10 mouse cellular contexts compared by ENCODE assay signal in the genomic region with DNA sequence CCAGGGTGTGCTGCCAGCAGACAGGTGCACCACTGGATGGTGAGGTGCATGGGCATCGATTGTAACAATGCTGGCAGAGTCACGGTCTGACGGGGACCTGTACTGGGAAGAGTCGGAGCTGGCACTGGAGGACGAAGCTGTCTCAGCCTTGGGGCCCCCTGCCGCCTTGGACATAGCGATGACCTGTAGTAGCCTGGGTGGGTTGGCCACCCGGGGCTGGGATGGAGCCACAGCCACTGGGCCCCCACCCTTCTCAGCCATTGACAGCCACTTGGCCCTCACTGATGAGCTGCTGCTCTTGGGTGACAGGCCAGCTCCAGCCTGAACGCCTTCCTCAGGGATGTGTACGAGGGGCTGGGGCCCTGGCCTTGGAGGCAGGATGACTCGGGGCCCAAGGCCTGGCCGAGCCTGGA. TPM values are rescaled to one million over a fixed set of nuclear protein-coding genes. Genes with fewer than 3 reads are reported as not detected.
DNase-seq lines count a peak whose midpoint lies in the region; ATAC-seq and TF ChIP-seq lines count a peak whose summit lies in the region.
"Had no signal": no experiment of that assay in that cellular context is flagged by ENCODE, and none has a peak within 500 bp of the region (broad histone marks: within the 10 kb centered on the region; RNA-seq: fewer than 3 reads in every experiment).

No protein-coding gene starts in this region.

- no peak for TF ChIP-seq CTCF in lung, postnatal 0 days (IDR thresholded peaks at IDR 0.05)
- TF ChIP-seq CTCF in stomach, postnatal 0 days (IDR thresholded peaks at IDR 0.05; ENCODE audit: low read depth): no peak

- no peak for TF ChIP-seq POLR2A in limb, embryonic 14.5 days (IDR thresholded peaks at IDR 0.05; ENCODE audit: borderline replicate concordance, extremely low read depth, insufficient read depth, insufficient read length)

- TF ChIP-seq EP300 in lung, postnatal 0 days (IDR thresholded peaks at IDR 0.05): no peak
- no peak for TF ChIP-seq EP300 in stomach, postnatal 0 days (optimal IDR thresholded peaks at IDR 0.05)

- H3K27ac ChIP-seq in lung, postnatal 0 days (ENCODE audit: low read length): no peak overlapping the region
- H3K27ac ChIP-seq in limb, embryonic 14.5 days (replicated peaks; ENCODE audit: low read depth, low read length): 0 out of 2 replicates have a peak overlapping the region, but pooled peaks have one; percentile 33
- no peak overlapping the region for H3K27ac ChIP-seq in stomach, postnatal 0 days (replicated peaks)

- H3K36me3 ChIP-seq in lung, postnatal 0 days (ENCODE audit: insufficient read depth, low read length): peaks cover 32% of the 10 kb centered on the region
- H3K36me3 ChIP-seq in limb, embryonic 14.5 days (ENCODE audit: control insufficient read depth, insufficient read depth, low read length): peaks cover 88% of the 10 kb centered on the region
- peaks cover 29% of the 10 kb centered on the region for H3K36me3 ChIP-seq in stomach, postnatal 0 days (ENCODE audit: control insufficient read depth, insufficient read depth, low read length)

- H3K4me1 ChIP-seq in lung, postnatal 0 days (ENCODE audit: insufficient read depth, low read depth, low read length): no peaks in the 10 kb centered on the region
- no peaks in the 10 kb centered on the region for H3K4me1 ChIP-seq in limb, embryonic 14.5 days (ENCODE audit: control insufficient read depth, insufficient read depth, low read length)
- H3K4me1 ChIP-seq in stomach, postnatal 0 days (replicated peaks; ENCODE audit: control insufficient read depth, insufficient read depth): no peaks in the 10 kb centered on the region

- no peak overlapping the region for H3K4me3 ChIP-seq in lung, postnatal 0 days (ENCODE audit: low read depth, low read length)
- no peak overlapping the region for H3K4me3 ChIP-seq in limb, embryonic 14.5 days (replicated peaks; ENCODE audit: low read length)
- H3K4me3 ChIP-seq in stomach, postnatal 0 days (ENCODE audit: low read depth, low read length): no peak overlapping the region

- no peak overlapping the region for H3K4me2 ChIP-seq in lung, postnatal 0 days (replicated peaks; ENCODE audit: low read depth, low read length)
- H3K4me2 ChIP-seq in limb, embryonic 14.5 days (replicated peaks; ENCODE audit: low read depth, low read length, severe bottlenecking): no peak overlapping the region
- no peak overlapping the region for H3K4me2 ChIP-seq in stomach, postnatal 0 days (replicated peaks; ENCODE audit: low read depth)

- peak; percentile 11; the same call in 1 of the 2 replicates for ATAC-seq in lung, postnatal 0 days
- ATAC-seq in limb, embryonic 14.5 days (ENCODE audit: low FRiP score, low read depth): no peak
- ATAC-seq in stomach, postnatal 0 days (ENCODE audit: low FRiP score, low TSS enrichment): peak; percentile 16

- peak; percentile 52 for DNase-seq in adrenal gland, postnatal 14 days
- DNase-seq in adrenal gland, adult 8-10 months: no peak
- no peak for DNase-seq in lung, postnatal 0 days (ENCODE audit: low spot score)
- DNase-seq in lung, postnatal 36 days: no peak
- no peak for DNase-seq in limb, embryonic 14.5 days (ENCODE audit: low spot score)
- DNase-seq in stomach, postnatal 0 days (ENCODE audit: low spot score): no peak
- no peak for DNase-seq in layer of hippocampus, adult 9-10 months (ENCODE audit: low spot score)
- no peak for DNase-seq in urinary bladder, adult 2 months (ENCODE audit: low spot score)

- no peaks in the 10 kb centered on the region for H3K9me3 ChIP-seq in lung, postnatal 0 days (ENCODE audit: low read length)
- H3K9me3 ChIP-seq in limb, embryonic 14.5 days (ENCODE audit: control insufficient read depth, low read length): no peaks in the 10 kb centered on the region
- no peaks in the 10 kb centered on the region for H3K9me3 ChIP-seq in stomach, postnatal 0 days (ENCODE audit: control insufficient read depth, low read length)

- H3K9ac ChIP-seq in lung, postnatal 0 days (replicated peaks; ENCODE audit: low read depth): no peak overlapping the region
- no peak overlapping the region for H3K9ac ChIP-seq in limb, embryonic 14.5 days (ENCODE audit: low read depth, low read length, severe bottlenecking)
- no peak overlapping the region for H3K9ac ChIP-seq in stomach, postnatal 0 days (ENCODE audit: low read length)

- no peaks in the 10 kb centered on the region for H3K27me3 ChIP-seq in lung, postnatal 0 days (replicated peaks; ENCODE audit: insufficient read depth, low read length)
- H3K27me3 ChIP-seq in limb, embryonic 14.5 days (ENCODE audit: control insufficient read depth, insufficient read depth, low read length): no peaks in the 10 kb centered on the region
- H3K27me3 ChIP-seq in stomach, postnatal 0 days (ENCODE audit: control insufficient read depth, insufficient read depth, low read length): no peaks in the 10 kb centered on the region

- WGBS in lung, postnatal 0 days: 33% methylated on average over 11 of the region's 12 CpGs
- 57% methylated on average over 10 of the region's 12 CpGs for WGBS in limb, embryonic 14.5 days
- WGBS in stomach, postnatal 0 days: 48% methylated on average over 12 of the region's 12 CpGs

RNA-seq across cellular contexts. Expression of gene Prtn3, which starts 9.1 kb away (rescaled TPM):
- total RNA-seq in adrenal gland, postnatal 14 days (2021): 1.0 TPM in 1 of 2 replicates, not detected in the other
- under 1 TPM in 1 of 4 experiments, not detected in 3; 0.35 TPM for total RNA-seq in adrenal gland, adult 8-10 months (2022)
- polyA plus RNA-seq in lung, postnatal 0 days (2015; fragmentation: Nextera tagmentation; extraction: Ambion mirVana): 2.2 and 2.4 TPM in 2 replicates
- polyA plus RNA-seq in limb, embryonic 14.5 days (2012; rRNA removed): 10.3 and 17.3 TPM in 2 replicates
- 5.9 and 8.2 TPM in 2 replicates for polyA plus RNA-seq in limb, embryonic 14.5 days (2014; fragmentation: Nextera tagmentation; extraction: Ambion mirVana)
- 0.86 and 0.87 TPM in 2 replicates for polyA plus RNA-seq in stomach, postnatal 0 days (2015; fragmentation: Nextera tagmentation; extraction: Ambion mirVana)
- 0.62 and 1.0 TPM in 2 replicates for polyA plus RNA-seq in urinary bladder, adult 2 months (2012; rRNA removed)

RNA-seq across cellular contexts. Expression of gene Plppr3, which starts 9.2 kb away (rescaled TPM):
- total RNA-seq in adrenal gland, postnatal 14 days (2021): 0.93 and 2.2 TPM in 2 replicates
- total RNA-seq in adrenal gland, adult 8-10 months (2022): 1 to 10 TPM; 1.7 to 4.3 (median 3.0) TPM
- 3.9 and 4.8 TPM in 2 replicates for polyA plus RNA-seq in lung, postnatal 0 days (2015; fragmentation: Nextera tagmentation; extraction: Ambion mirVana)
- 220 and 326 TPM in 2 replicates for polyA plus RNA-seq in limb, embryonic 14.5 days (2012; rRNA removed)
- polyA plus RNA-seq in limb, embryonic 14.5 days (2014; fragmentation: Nextera tagmentation; extraction: Ambion mirVana): 61.5 and 79.7 TPM in 2 replicates
- polyA plus RNA-seq in stomach, postnatal 0 days (2015; fragmentation: Nextera tagmentation; extraction: Ambion mirVana): 5.5 and 7.0 TPM in 2 replicates
- polyA plus RNA-seq in urinary bladder, adult 2 months (2012; rRNA removed): 1.8 TPM in 2 replicates

RNA-seq across cellular contexts. Expression of gene Ptbp1, which starts 11.0 kb away (rescaled TPM):
- total RNA-seq in adrenal gland, postnatal 14 days (2021): 291 and 302 TPM in 2 replicates
- total RNA-seq in adrenal gland, adult 8-10 months (2022): 100 to 1,000 TPM; 249 to 275 (median 255) TPM
- polyA plus RNA-seq in lung, postnatal 0 days (2015; fragmentation: Nextera tagmentation; extraction: Ambion mirVana): 107 and 109 TPM in 2 replicates
- polyA plus RNA-seq in limb, embryonic 14.5 days (2012; rRNA removed): 536 and 644 TPM in 2 replicates
- polyA plus RNA-seq in limb, embryonic 14.5 days (2014; fragmentation: Nextera tagmentation; extraction: Ambion mirVana): 262 and 279 TPM in 2 replicates
- 99.3 and 103 TPM in 2 replicates for polyA plus RNA-seq in stomach, postnatal 0 days (2015; fragmentation: Nextera tagmentation; extraction: Ambion mirVana)
- 140 and 166 TPM in 2 replicates for polyA plus RNA-seq in urinary bladder, adult 2 months (2012; rRNA removed)

RNA-seq across cellular contexts. Expression of gene Elane, which starts 20.9 kb away (rescaled TPM):
- 0.70 TPM in 1 of 2 replicates, not detected in the other for total RNA-seq in adrenal gland, postnatal 14 days (2021)
- total RNA-seq in adrenal gland, adult 8-10 months (2022): not detected
- polyA plus RNA-seq in lung, postnatal 0 days (2015; fragmentation: Nextera tagmentation; extraction: Ambion mirVana): 0.92 TPM in 1 of 2 replicates, not detected in the other
- 0.35 and 1.8 TPM in 2 replicates for polyA plus RNA-seq in limb, embryonic 14.5 days (2012; rRNA removed)
- 0.62 and 1.2 TPM in 2 replicates for polyA plus RNA-seq in limb, embryonic 14.5 days (2014; fragmentation: Nextera tagmentation; extraction: Ambion mirVana)
- polyA plus RNA-seq in stomach, postnatal 0 days (2015; fragmentation: Nextera tagmentation; extraction: Ambion mirVana): 0.30 and 0.55 TPM in 2 replicates
- polyA plus RNA-seq in urinary bladder, adult 2 months (2012; rRNA removed): 0.19 TPM in 1 of 2 replicates, not detected in the other
- polyA plus RNA-seq: large intestine, adult 2 months; small intestine, adult 2 months had no signal

RNA-seq across cellular contexts. Expression of gene Cfd, which starts 25.5 kb away (rescaled TPM):
- total RNA-seq in adrenal gland, postnatal 14 days (2021): 561 and 750 TPM in 2 replicates
- total RNA-seq in adrenal gland, adult 8-10 months (2022): 1,000 to 10,000 TPM in 2 of 4 experiments, 100 to 1,000 TPM in 2; 123 to 1,857 (median 821) TPM
- polyA plus RNA-seq in lung, postnatal 0 days (2015; fragmentation: Nextera tagmentation; extraction: Ambion mirVana): not detected in 2 replicates
- 1.1 and 2.3 TPM in 2 replicates for polyA plus RNA-seq in limb, embryonic 14.5 days (2012; rRNA removed)
- not detected in 2 replicates for polyA plus RNA-seq in limb, embryonic 14.5 days (2014; fragmentation: Nextera tagmentation; extraction: Ambion mirVana)
- not detected in 2 replicates for polyA plus RNA-seq in stomach, postnatal 0 days (2015; fragmentation: Nextera tagmentation; extraction: Ambion mirVana)
- 564 and 1,194 TPM in 2 replicates for polyA plus RNA-seq in urinary bladder, adult 2 months (2012; rRNA removed)
